Comparison of ENCODE assay signal across 8 mouse cellular contexts in the genomic region with DNA sequence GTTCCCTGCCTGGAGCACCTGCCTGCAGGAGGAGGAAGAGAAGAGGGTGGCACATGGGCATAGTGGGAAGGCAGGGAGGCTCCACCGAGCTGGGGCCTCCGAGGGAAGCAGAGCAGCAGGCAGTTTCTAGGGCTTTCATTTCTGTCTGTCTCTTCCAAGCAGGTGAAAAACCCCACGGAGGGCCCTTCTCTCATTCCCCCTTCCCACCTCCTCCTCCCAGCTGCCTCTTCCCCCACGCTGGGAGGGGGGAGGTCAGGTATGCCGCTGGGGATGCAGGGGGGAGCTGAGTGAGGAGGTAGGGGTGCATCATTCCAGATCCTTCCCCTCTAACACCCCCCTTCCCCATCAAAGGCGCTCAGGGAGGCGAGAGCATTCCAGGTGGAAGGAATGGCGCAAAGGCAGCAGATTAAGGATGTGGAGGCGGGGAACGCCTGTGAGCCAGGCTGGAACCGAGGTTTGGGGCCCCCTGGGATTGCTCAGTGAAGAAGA. TPM values are rescaled to one million over a fixed set of nuclear protein-coding genes. Genes with fewer than 3 reads are reported as not detected.
A peak's percentile ranks its signal among the peaks of the same experiment; 100 is the strongest.
DNase-seq lines count a peak whose midpoint lies in the region; ATAC-seq and TF ChIP-seq lines count a peak whose summit lies in the region.

No protein-coding gene starts in this region.

- H3K27ac ChIP-seq in heart, adult 2 months = peak overlapping the region; percentile 47
- H3K27ac ChIP-seq in forebrain, embryonic 12.5 days = peak overlapping the region; percentile 46
- peak overlapping the region; percentile 60 for H3K27ac ChIP-seq in limb, embryonic 12.5 days
- H3K27ac ChIP-seq in liver, embryonic 11.5 days (ENCODE audit: low read depth, low read length) = no peak overlapping the region

- H3K4me3 ChIP-seq in heart, adult 2 months = no peak overlapping the region
- peak overlapping the region; percentile 61 for H3K4me3 ChIP-seq in E14TG2a.4 (replicated peaks; ENCODE audit: low read length)
- H3K4me3 ChIP-seq in forebrain, embryonic 12.5 days (replicated peaks) = no peak overlapping the region
- no peak overlapping the region for H3K4me3 ChIP-seq in limb, embryonic 12.5 days (replicated peaks)
- no peak overlapping the region for H3K4me3 ChIP-seq in liver, embryonic 11.5 days (ENCODE audit: low read depth, low read length)

- peak overlapping the region; percentile 10; the same call in 1 of the 2 replicates for H3K4me2 ChIP-seq in forebrain, embryonic 12.5 days
- peak overlapping the region; percentile 33 for H3K4me2 ChIP-seq in limb, embryonic 12.5 days
- no peak overlapping the region for H3K4me2 ChIP-seq in liver, embryonic 11.5 days

- H3K9me3 ChIP-seq in E14TG2a.4 (ENCODE audit: low read length) = peaks cover 6% of the 10 kb centered on the region
- H3K9me3 ChIP-seq in forebrain, embryonic 12.5 days = no peaks in the 10 kb centered on the region
- H3K9me3 ChIP-seq in limb, embryonic 12.5 days = peaks cover 6% of the 10 kb centered on the region; the same call in 1 of the 2 replicates
- H3K9me3 ChIP-seq in liver, embryonic 11.5 days (ENCODE audit: control insufficient read depth, low read length) = 0 out of 2 replicates have a peak, but pooled peaks cover 3% of the 10 kb centered on the region

- ATAC-seq in forebrain, embryonic 12.5 days (ENCODE audit: low FRiP score) = no peak
- ATAC-seq in limb, embryonic 12.5 days (ENCODE audit: insufficient number of reproducible peaks, insufficient read depth, low FRiP score, low TSS enrichment, low read depth) = no peak
- no peak for ATAC-seq in liver, embryonic 11.5 days (replicated peaks; ENCODE audit: low FRiP score)

- TF ChIP-seq EP300 in heart, adult 2 months (IDR thresholded peaks at IDR 0.05; ENCODE audit: insufficient read depth, low read depth, low read length) = no peak

- intact Hi-C loops in heart, adult 2 months (cut with DNase I) = no loop called here
- intact Hi-C loops in heart, postnatal 14 days (cut with DNase I) = no loop called here

- peaks cover 20% of the 10 kb centered on the region for H3K4me1 ChIP-seq in heart, adult 2 months (ENCODE audit: control insufficient read depth, insufficient read depth, low read length)
- peaks cover 80% of the 10 kb centered on the region for H3K4me1 ChIP-seq in E14TG2a.4 (replicated peaks; ENCODE audit: low read depth, low read length)
- peaks cover 29% of the 10 kb centered on the region for H3K4me1 ChIP-seq in forebrain, embryonic 12.5 days
- H3K4me1 ChIP-seq in limb, embryonic 12.5 days (replicated peaks) = peaks cover 31% of the 10 kb centered on the region
- H3K4me1 ChIP-seq in liver, embryonic 11.5 days (replicated peaks; ENCODE audit: control insufficient read depth, insufficient read depth, low read length) = peaks cover 19% of the 10 kb centered on the region

- no peak for TF ChIP-seq POLR2A in heart, adult 2 months (IDR thresholded peaks at IDR 0.05; ENCODE audit: insufficient read depth, low read depth, low read length)

- 29% methylated on average over 11 of the region's 11 CpGs for WGBS in heart, adult 2 months
- WGBS in forebrain, embryonic 12.5 days = 7% methylated on average over 11 of the region's 11 CpGs
- 7% methylated on average over 11 of the region's 11 CpGs for WGBS in limb, embryonic 12.5 days
- 30% methylated on average over 11 of the region's 11 CpGs for WGBS in liver, embryonic 11.5 days

- no peaks in the 10 kb centered on the region for H3K79me2 ChIP-seq in heart, adult 2 months (replicated peaks; ENCODE audit: control insufficient read depth, insufficient read depth, low read length)

- H3K9ac ChIP-seq in heart, adult 2 months (ENCODE audit: low read depth, low read length) = no peak overlapping the region; the same call in 1 of the 2 replicates
- peak overlapping the region; percentile 36; the same call in 1 of the 2 replicates for H3K9ac ChIP-seq in forebrain, embryonic 12.5 days
- H3K9ac ChIP-seq in limb, embryonic 12.5 days (replicated peaks) = no peak overlapping the region; the same call in 1 of the 2 replicates
- no peak overlapping the region for H3K9ac ChIP-seq in liver, embryonic 11.5 days (ENCODE audit: low read depth, low read length)

- no peaks in the 10 kb centered on the region for H3K27me3 ChIP-seq in heart, adult 2 months (ENCODE audit: control insufficient read depth, insufficient read depth, low read length)
- no peaks in the 10 kb centered on the region for H3K27me3 ChIP-seq in E14TG2a.4 (ENCODE audit: insufficient read depth, low read length)
- no peaks in the 10 kb centered on the region for H3K27me3 ChIP-seq in forebrain, embryonic 12.5 days
- H3K27me3 ChIP-seq in limb, embryonic 12.5 days = no peaks in the 10 kb centered on the region
- H3K27me3 ChIP-seq in liver, embryonic 11.5 days (replicated peaks; ENCODE audit: control insufficient read depth, insufficient read depth, low read length) = no peaks in the 10 kb centered on the region

- TF ChIP-seq CTCF in heart, adult 2 months (IDR thresholded peaks at IDR 0.05) = no peak
- no peak for TF ChIP-seq CTCF in E14TG2a.4 (conservative IDR thresholded peaks at IDR 0.05; ENCODE audit: low read length)

- no peak for DNase-seq in heart, adult 2 months
- no peak for DNase-seq in heart, postnatal 14 days
- no peak for DNase-seq in urinary bladder, postnatal 4 days (ENCODE audit: low spot score in 2 of 2)
- DNase-seq in cerebellum, adult 11-12 months = no peak
- no peak for DNase-seq in liver, embryonic 11.5 days (ENCODE audit: low spot score)

- peaks cover 2% of the 10 kb centered on the region; the same call in 1 of the 2 replicates for H3K36me3 ChIP-seq in heart, adult 2 months (ENCODE audit: control insufficient read depth, insufficient read depth, low read length)
- H3K36me3 ChIP-seq in E14TG2a.4 (ENCODE audit: insufficient read depth, low read length) = peaks cover 8% of the 10 kb centered on the region; the same call in 1 of the 2 replicates
- H3K36me3 ChIP-seq in forebrain, embryonic 12.5 days (replicated peaks) = no peaks in the 10 kb centered on the region
- H3K36me3 ChIP-seq in limb, embryonic 12.5 days = no peaks in the 10 kb centered on the region
- no peaks in the 10 kb centered on the region; the same call in 1 of the 2 replicates for H3K36me3 ChIP-seq in liver, embryonic 11.5 days (ENCODE audit: control insufficient read depth, insufficient read depth, low read length)

RNA-seq across cellular contexts. Expression of a gene that starts 9.4 kb away (rescaled TPM):
- total RNA-seq in heart, adult 2 months (2021) = 10 to 100 TPM; 77.5 to 83.8 TPM
- polyA plus RNA-seq in heart, adult 2 months (2012; rRNA removed) = 34.6 and 39.7 TPM in 2 replicates
- 100 to 1,000 TPM; 133 to 135 TPM for total RNA-seq in heart, postnatal 14 days (2021)
- 36.4 and 42.5 TPM in 2 replicates for polyA plus RNA-seq in forebrain, embryonic 12.5 days (2016; fragmentation: Nextera tagmentation; extraction: Ambion mirVana)
- 73.8 and 81.6 TPM in 2 replicates for polyA plus RNA-seq in limb, embryonic 12.5 days (2016; fragmentation: Nextera tagmentation; extraction: Ambion mirVana)
- 32.1 and 42.2 TPM in 2 replicates for polyA plus RNA-seq in liver, embryonic 11.5 days (2014; fragmentation: Nextera tagmentation; extraction: Ambion mirVana)
